ENCODE assay signal across 9 mouse cellular contexts in genomic region chrX:56839369-56839768, GRCm38 (mm10). TPM values are rescaled to one million over a fixed set of nuclear protein-coding genes. Genes with fewer than 3 reads are reported as not detected.
DNase-seq lines count a peak whose midpoint lies in the region; TF ChIP-seq lines count a peak whose summit lies in the region.
"Had no signal": no experiment of that assay in that cellular context is flagged by ENCODE, and none has a peak within 500 bp of the region (broad histone marks: within the 10 kb centered on the region; RNA-seq: fewer than 3 reads in every experiment).

No protein-coding gene starts in this region.

- no peak for TF ChIP-seq EP300 in CH12.LX (IDR thresholded peaks at IDR 0.05; ENCODE audit: low read length)

- TF ChIP-seq CTCF in CH12.LX (conservative IDR thresholded peaks at IDR 0.05 in 1 of 2, IDR thresholded peaks at IDR 0.05 in 1 of 2; ENCODE audit: low read depth in 2 of 2, low read length in 2 of 2) = peak; percentile 33 to 59

- no peaks in the 10 kb centered on the region for H3K27me3 ChIP-seq in CH12.LX (replicated peaks)
- H3K27me3 ChIP-seq: heart, embryonic 13.5 days had no signal

- H3K9me3 ChIP-seq in CH12.LX (replicated peaks; ENCODE audit: low read length) = no peaks in the 10 kb centered on the region
- H3K9me3 ChIP-seq: heart, embryonic 13.5 days had no signal

- H3K4me1 ChIP-seq in CH12.LX (ENCODE audit: control insufficient read depth in 1 of 2, insufficient read depth in 2 of 2) = peaks cover 0 to 3% of the 10 kb centered on the region in 2 experiments; a peak in 1 of 4 replicates
- H3K4me1 ChIP-seq: heart, embryonic 13.5 days had no signal

- H3K4me2 ChIP-seq in CH12.LX (ENCODE audit: insufficient read depth, low read depth, poor library complexity, severe bottlenecking) = no peak overlapping the region
- H3K4me2 ChIP-seq: heart, embryonic 13.5 days had no signal

- H3K79me2 ChIP-seq in CH12.LX (replicated peaks; ENCODE audit: control insufficient read depth, extremely low read depth, insufficient read depth, poor library complexity, severe bottlenecking) = no peaks in the 10 kb centered on the region

- H3K27ac ChIP-seq in CH12.LX (ENCODE audit: insufficient read depth, low read depth) = no peak overlapping the region
- H3K27ac ChIP-seq: heart, embryonic 13.5 days had no signal

- no peaks in the 10 kb centered on the region for H3K36me3 ChIP-seq in CH12.LX (replicated peaks in 1 of 2; ENCODE audit: control insufficient read depth in 1 of 2, insufficient read depth in 1 of 2, low read length in 1 of 2)
- H3K36me3 ChIP-seq: heart, embryonic 13.5 days had no signal

- TF ChIP-seq RAD21 in CH12.LX (IDR thresholded peaks at IDR 0.05; ENCODE audit: low read depth, low read length) = peak; percentile 43

- peak; percentile 18 to 44 for DNase-seq in cerebellum, adult 18-20 months
- DNase-seq in cerebellum, adult 9-11 months = no peak
- DNase-seq in left cerebral cortex, adult 18-20 months (ENCODE audit: low spot score in 2 of 2) = peak; percentile 4 to 8
- DNase-seq in left cerebral cortex, postnatal 10 days (ENCODE audit: extremely low spot score in 1 of 2, low spot score in 2 of 2) = no peak
- peak; percentile 22 for DNase-seq in CH12.LX (ENCODE audit: extremely low read depth)
- peak; percentile 53 for DNase-seq in embryo, embryonic 10 days (ENCODE audit: low spot score)
- DNase-seq in left cerebral cortex, postnatal 25 days (ENCODE audit: low spot score in 2 of 2) = peak; percentile 4 to 9
- no peak for DNase-seq in ovary, postnatal 36 days (ENCODE audit: low spot score)

- TF ChIP-seq POLR2A in CH12.LX (IDR thresholded peaks at IDR 0.05; ENCODE audit: low read depth, low read length) = no peak

- no peak overlapping the region for H3K4me3 ChIP-seq in CH12.LX (replicated peaks in 1 of 3; ENCODE audit: low read depth in 2 of 3, low read length in 2 of 3, poor library complexity in 1 of 3)
- H3K4me3 ChIP-seq: heart, embryonic 13.5 days had no signal

- H3K9ac ChIP-seq in CH12.LX (ENCODE audit: insufficient read depth, low read depth) = no peak overlapping the region
- H3K9ac ChIP-seq: heart, embryonic 13.5 days had no signal

- dilution Hi-C loops in CH12.LX (cut with MboI; ENCODE audit: extremely low pct_ligation_motif_present, extremely low pct_unique_long_range_greater_than_20kb, low sequenced_read_pairs) = no loop called here

- in situ Hi-C loops in CH12.LX (cut with MboI; ENCODE audit: low pct_ligation_motif_present, low pct_unique_long_range_greater_than_20kb, low sequenced_read_pairs) = no loop called here

- intact Hi-C loops in left cerebral cortex, postnatal 10 days (cut with DNase I) = no loop called here
- intact Hi-C loops in left cerebral cortex, postnatal 25 days (cut with DNase I) = no loop called here

TF ChIP-seq in CH12.LX, 34 proteins besides CTCF, POLR2A, EP300 and RAD21:
- TF ChIP-seq USF1 (IDR thresholded peaks at IDR 0.05; ENCODE audit: low read depth, low read length) (no peak), SMC3 (IDR thresholded peaks at IDR 0.05; ENCODE audit: low read depth, low read length) (peak; percentile 24; the same call in 1 of the 2 replicates)

RNA-seq across cellular contexts. Expression of gene Map7d3, which starts 17.2 kb away (rescaled TPM):
- total RNA-seq in left cerebral cortex, adult 18-20 months (2021) = not detected
- under 1 TPM in 1 of 2 experiments, not detected in 1; 0.16 TPM for total RNA-seq in left cerebral cortex, postnatal 10 days (2021)
- total RNA-seq in CH12.LX (2012; rRNA removed) (not detected in 2 replicates), CH12.LX (2014; rRNA removed) (not detected in 2 replicates)
- not detected in 2 replicates for polyA plus RNA-seq in CH12.LX (2012; ENCODE audit: insufficient read length, low read depth)
- total RNA-seq in left cerebral cortex, postnatal 25 days (2021) = under 1 TPM in 1 of 2 experiments, not detected in 1; 0.23 TPM

RNA-seq across cellular contexts. Expression of gene Adgrg4, which starts 30.6 kb away (rescaled TPM):
- total RNA-seq in left cerebral cortex, adult 18-20 months (2021) = not detected
- total RNA-seq in left cerebral cortex, postnatal 10 days (2021) = not detected
- total RNA-seq in CH12.LX (2012; rRNA removed) (not detected in 2 replicates), CH12.LX (2014; rRNA removed) (not detected in 2 replicates)
- polyA plus RNA-seq in CH12.LX (2012; ENCODE audit: insufficient read length, low read depth) = not detected in 2 replicates
- total RNA-seq in left cerebral cortex, postnatal 25 days (2021) = under 1 TPM in 1 of 2 experiments, not detected in 1; 0.02 TPM
- polyA plus RNA-seq: heart, embryonic 13.5 days had no signal

Comparison
In these comparisons a context has a peak if more than half of its experiments do, and no peak if none do; other contexts are left out.
1. DNase-seq: peak in cerebellum, adult 18-20 months (2 of 2), left cerebral cortex, adult 18-20 months (2 of 2), CH12.LX (single experiment), embryo, embryonic 10 days (single experiment) and left cerebral cortex, postnatal 25 days (2 of 2); none in cerebellum, adult 9-11 months (single experiment), left cerebral cortex, postnatal 10 days (0 of 2) and ovary, postnatal 36 days (single experiment).